Mouse (Mus musculus) gastrocnemius, postnatal 14 days (tissue): Measurements from ENCODE around the gene Cdhr3. TPM values are rescaled to one million over a fixed set of nuclear protein-coding genes. Genes with fewer than 3 reads are reported as not detected.

Source experiments
- DNase-seq: peaks from one replicate; pipeline ENCODE4 v3.0.0; 2021; ENCODE audit warnings: mixed read lengths
- intact Hi-C: fragments of 180-260 bp; cut with DNase I; formaldehyde crosslinking; loops from one replicate; pipeline ENCODE4 v1.15.1; 2025; ENCODE audit warnings: low total_unique reads
- total RNA-seq, 2 experiments: library from RNA; stranded (reverse); gene quantifications; 2 replicates each; pipeline ENCODE4 v1.2.3; 2021

Cdhr3 gene
- total RNA-seq, 2 experiments from 2014 or later, result 1.6 to 2.5 TPM

GRCm38 (mm10) chr12:33041476-33041875, 51.2 kb downstream of the Cdhr3 start:
- no peak for DNase-seq
- intact Hi-C loops, result no loop called here

- DNase-seq, result no peak
- intact Hi-C loops, result no loop called here
Measured at GRCm38 (mm10) chr12:33040811-33041210, 51.9 kb downstream of the Cdhr3 start.

GRCm38 (mm10) chr12:33038676-33039075, 54.0 kb downstream of the Cdhr3 start:
- DNase-seq, result no peak
- intact Hi-C loops, result no loop called here

- DNase-seq, result peak; percentile 53
- intact Hi-C loops, result no loop called here
Measured at GRCm38 (mm10) chr12:33035719-33036521, 56.8 kb downstream of the Cdhr3 start.

- no peak for DNase-seq
- intact Hi-C loops, result no loop called here
Measured at GRCm38 (mm10) chr12:33035089-33035718, 57.5 kb downstream of the Cdhr3 start.

GRCm38 (mm10) chr12:33034343-33035088, 58.2 kb downstream of the Cdhr3 start:
- DNase-seq, result peak; percentile 41
- intact Hi-C loops, result no loop called here

GRCm38 (mm10) chr12:33033221-33033620, 59.5 kb downstream of the Cdhr3 start:
- DNase-seq, result no peak
- intact Hi-C loops, result no loop called here

- DNase-seq, result no peak
- intact Hi-C loops, result no loop called here
Measured at GRCm38 (mm10) chr12:33030589-33030988, 62.1 kb downstream of the Cdhr3 start.

GRCm38 (mm10) chr12:33030066-33030465, 62.6 kb downstream of the Cdhr3 start:
- no peak for DNase-seq
- intact Hi-C loops, result no loop called here

GRCm38 (mm10) chr12:33028708-33029107, 64.0 kb downstream of the Cdhr3 start:
- DNase-seq, result no peak
- intact Hi-C loops, result loop anchor here (5.0 kb wide), 3 partner anchors 79 to 304 kb away; no protein-coding TSS in a partner anchor

GRCm38 (mm10) chr12:33028109-33028691, 64.5 kb downstream of the Cdhr3 start:
- intact Hi-C loops, result loop anchor here (5.0 kb wide), 3 partner anchors 79 to 304 kb away; no protein-coding TSS in a partner anchor
- DNase-seq, result no peak

GRCm38 (mm10) chr12:33027093-33027492, 65.6 kb downstream of the Cdhr3 start:
- intact Hi-C loops, result loop anchor here (5.0 kb wide), 3 partner anchors 80 to 305 kb away; no protein-coding TSS in a partner anchor
- peak; percentile 74 for DNase-seq

GRCm38 (mm10) chr12:33024524-33024923, 68.2 kb downstream of the Cdhr3 start:
- intact Hi-C loops, result no loop called here
- DNase-seq, result no peak

GRCm38 (mm10) chr12:33021751-33022150, 70.9 kb downstream of the Cdhr3 start:
- intact Hi-C loops, result no loop called here
- no peak for DNase-seq

- intact Hi-C loops, result no loop called here
- DNase-seq, result no peak
Measured at GRCm38 (mm10) chr12:33021140-33021539, 71.5 kb downstream of the Cdhr3 start.

- DNase-seq, result peak; percentile 75
- intact Hi-C loops, result no loop called here
Measured at GRCm38 (mm10) chr12:33020011-33020410, 72.7 kb downstream of the Cdhr3 start.

- no peak for DNase-seq
- intact Hi-C loops, result no loop called here
Measured at GRCm38 (mm10) chr12:33018601-33019000, 74.1 kb downstream of the Cdhr3 start.

- DNase-seq, result no peak
Measured at GRCm38 (mm10) chr12:33016824-33017705, 75.6 kb downstream of the Cdhr3 start.

GRCm38 (mm10) chr12:33015103-33015502, 77.6 kb downstream of the Cdhr3 start:
- intact Hi-C loops, result no loop called here
- DNase-seq, result no peak

More at GRCm38 (mm10) chr12:33016824-33017705, 75.6 kb downstream of the Cdhr3 start:
- intact Hi-C loops, result no loop called here
